Mouse (Mus musculus): ENCODE measurements at regions not wholly inside any gene's neighbourhood (a gene's known extent, or its start where the extent isn't known, plus 50 kb on each side); places are given as distances from the start of the nearest gene placed in this dataset.

- H3K4me3 ChIP-seq = no peak overlapping the region
- no peaks in the 10 kb centered on the region for H3K36me3 ChIP-seq (ENCODE audit: control insufficient read depth, insufficient read depth)
- H3K79me2 ChIP-seq (ENCODE audit: control insufficient read depth, insufficient read depth) = no peaks in the 10 kb centered on the region
- H3K4me2 ChIP-seq (ENCODE audit: low read depth) = no peak overlapping the region
- H3ac ChIP-seq (ENCODE audit: control insufficient read depth, insufficient read length) = no peak overlapping the region
- no peak for TF ChIP-seq TCF3 (IDR thresholded peaks at IDR 0.05; ENCODE audit: insufficient read length, low read depth)
- peak in 1 of 3 experiments; percentile 1 for TF ChIP-seq MYOD1 (IDR thresholded peaks at IDR 0.05; ENCODE audit: control insufficient read depth in 1 of 3, insufficient read length in 2 of 3, low read depth in 2 of 3)
- H3K27me3 ChIP-seq (ENCODE audit: control insufficient read depth, insufficient read depth, insufficient read length) = no peaks in the 10 kb centered on the region
These were observed 51.8 kb upstream of the Sv2b start for GRCm38 (mm10) chr7:75360874-75361273.

- TF ChIP-seq POLR2A (IDR thresholded peaks at IDR 0.05; ENCODE audit: insufficient read length, low read depth) = no peak
- TF ChIP-seq MAX (IDR thresholded peaks at IDR 0.05; ENCODE audit: low read depth) = no peak
- Histone ChIP-seq H3K4me2 (ENCODE audit: low read depth) (no peak overlapping the region), H3K27me3 (ENCODE audit: control insufficient read depth, insufficient read depth, insufficient read length) (no peaks in the 10 kb centered on the region), H3ac (ENCODE audit: control insufficient read depth, insufficient read length) (no peak overlapping the region), H3K36me3 (ENCODE audit: control insufficient read depth, insufficient read depth) (no peaks in the 10 kb centered on the region), H3K79me2 (ENCODE audit: control insufficient read depth, insufficient read depth) (no peaks in the 10 kb centered on the region), H3K4me3 (no peak overlapping the region)
These were observed 53.5 kb upstream of the Sv2b start for GRCm38 (mm10) chr7:75362541-75362940.

- Histone ChIP-seq H3K4me2 (ENCODE audit: low read depth) (no peak overlapping the region), H3K79me2 (ENCODE audit: control insufficient read depth, insufficient read depth) (no peaks in the 10 kb centered on the region), H3K27me3 (ENCODE audit: control insufficient read depth, insufficient read depth, insufficient read length) (no peaks in the 10 kb centered on the region), H3K4me3 (no peak overlapping the region), H3ac (ENCODE audit: control insufficient read depth, insufficient read length) (no peak overlapping the region), H3K36me3 (ENCODE audit: control insufficient read depth, insufficient read depth) (no peaks in the 10 kb centered on the region)
- TF ChIP-seq MYOG (IDR thresholded peaks at IDR 0.05; ENCODE audit: control insufficient read depth in 1 of 3, insufficient read depth in 1 of 3, insufficient read length in 2 of 3, low read depth in 2 of 3) (no peak), POLR2A (IDR thresholded peaks at IDR 0.05; ENCODE audit: insufficient read length, low read depth) (no peak), CEBPB (IDR thresholded peaks at IDR 0.05; ENCODE audit: insufficient read depth, poor library complexity, severe bottlenecking) (no peak), TCF12 (IDR thresholded peaks at IDR 0.05; ENCODE audit: insufficient read depth, poor library complexity, severe bottlenecking) (no peak), MAX (IDR thresholded peaks at IDR 0.05; ENCODE audit: low read depth) (no peak), E2F4 (IDR thresholded peaks at IDR 0.05; ENCODE audit: insufficient read depth) (no peak), SRF (IDR thresholded peaks at IDR 0.05; ENCODE audit: control insufficient read depth, insufficient read length, low read depth) (no peak), POLR2AphosphoS2 (IDR thresholded peaks at IDR 0.05; ENCODE audit: insufficient read length, low read depth) (no peak), REST (IDR thresholded peaks at IDR 0.05; ENCODE audit: insufficient read depth, insufficient read length) (no peak), USF1 (IDR thresholded peaks at IDR 0.05; ENCODE audit: low read depth) (no peak), TCF3 (IDR thresholded peaks at IDR 0.05; ENCODE audit: insufficient read length, low read depth) (no peak), MYOD1 (IDR thresholded peaks at IDR 0.05; ENCODE audit: control insufficient read depth in 1 of 3, insufficient read length in 2 of 3, low read depth in 2 of 3) (no peak)
These were observed 56.4 kb upstream of the Sv2b start for GRCm38 (mm10) chr7:75365480-75365879.

- Histone ChIP-seq H3K79me2 (ENCODE audit: control insufficient read depth, insufficient read depth) (no peaks in the 10 kb centered on the region), H3K4me3 (no peak overlapping the region), H3K4me2 (ENCODE audit: low read depth) (peak overlapping the region; percentile 30), H3ac (ENCODE audit: control insufficient read depth, insufficient read length) (no peak overlapping the region), H3K36me3 (ENCODE audit: control insufficient read depth, insufficient read depth) (no peaks in the 10 kb centered on the region), H3K27me3 (ENCODE audit: control insufficient read depth, insufficient read depth, insufficient read length) (no peaks in the 10 kb centered on the region)
- no peak for TF ChIP-seq USF1 (IDR thresholded peaks at IDR 0.05; ENCODE audit: low read depth)
- no peak for TF ChIP-seq MYOD1 (IDR thresholded peaks at IDR 0.05; ENCODE audit: control insufficient read depth in 1 of 3, insufficient read length in 2 of 3, low read depth in 2 of 3)
- TF ChIP-seq REST (IDR thresholded peaks at IDR 0.05; ENCODE audit: insufficient read depth, insufficient read length) = no peak
- no peak for TF ChIP-seq CEBPB (IDR thresholded peaks at IDR 0.05; ENCODE audit: insufficient read depth, poor library complexity, severe bottlenecking)
These were observed 57.3 kb upstream of the Sv2b start for GRCm38 (mm10) chr7:75366285-75366882.

DNA sequence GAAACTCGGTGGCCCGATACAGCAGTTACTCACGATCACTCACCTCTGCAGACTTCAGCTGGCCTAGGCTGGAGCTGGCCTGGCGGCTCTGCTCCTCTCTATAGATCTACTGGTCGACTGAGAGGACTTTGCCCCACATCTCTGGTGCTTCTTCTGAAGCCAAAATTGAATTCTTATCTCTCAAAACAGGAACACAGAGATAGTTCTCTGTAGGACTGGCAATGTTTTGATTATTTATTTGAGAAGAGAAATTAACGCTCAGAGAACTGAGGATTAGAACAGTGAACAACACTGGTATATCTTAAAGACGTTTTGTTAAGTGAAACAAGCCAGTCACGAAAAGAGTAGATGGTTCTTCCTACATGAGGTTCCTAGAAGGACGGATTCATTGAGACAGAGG is 59.3 kb upstream of the Sv2b start:
- H3K27me3 ChIP-seq (ENCODE audit: control insufficient read depth, insufficient read depth, insufficient read length) = no peaks in the 10 kb centered on the region
- TF ChIP-seq MYOD1 (IDR thresholded peaks at IDR 0.05; ENCODE audit: control insufficient read depth in 1 of 3, insufficient read length in 2 of 3, low read depth in 2 of 3) (no peak), TCF3 (IDR thresholded peaks at IDR 0.05; ENCODE audit: insufficient read length, low read depth) (no peak), MAX (IDR thresholded peaks at IDR 0.05; ENCODE audit: low read depth) (no peak)
- H3K36me3 ChIP-seq (ENCODE audit: control insufficient read depth, insufficient read depth) = no peaks in the 10 kb centered on the region
- no peak overlapping the region for H3K4me3 ChIP-seq
- no peak overlapping the region for H3ac ChIP-seq (ENCODE audit: control insufficient read depth, insufficient read length)
- H3K79me2 ChIP-seq (ENCODE audit: control insufficient read depth, insufficient read depth) = no peaks in the 10 kb centered on the region
- no peak overlapping the region for H3K4me2 ChIP-seq (ENCODE audit: low read depth)

DNA sequence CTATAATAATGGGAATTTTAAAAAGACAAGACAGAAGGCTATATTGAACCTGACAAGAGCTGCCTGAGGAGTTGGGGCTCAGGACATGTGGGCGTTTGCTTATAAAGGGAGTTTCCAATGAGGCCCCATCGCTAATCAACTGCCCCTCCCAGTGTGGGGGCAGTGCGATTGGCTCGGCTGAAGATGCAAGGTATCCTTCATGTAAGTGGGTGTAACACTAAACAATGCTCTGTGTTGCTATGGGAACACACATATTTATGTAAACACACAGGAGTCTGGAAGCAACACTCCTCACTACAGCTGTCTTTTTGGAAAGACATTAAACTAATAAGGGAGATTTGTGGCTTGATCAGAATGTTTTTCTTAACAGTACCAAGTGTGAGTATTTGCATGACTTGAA is 60.3 kb upstream of the Sv2b start:
- Histone ChIP-seq H3K4me2 (ENCODE audit: low read depth) (no peak overlapping the region), H3K36me3 (ENCODE audit: control insufficient read depth, insufficient read depth) (no peaks in the 10 kb centered on the region), H3ac (ENCODE audit: control insufficient read depth, insufficient read length) (no peak overlapping the region), H3K4me3 (no peak overlapping the region), H3K27me3 (ENCODE audit: control insufficient read depth, insufficient read depth, insufficient read length) (no peaks in the 10 kb centered on the region), H3K79me2 (ENCODE audit: control insufficient read depth, insufficient read depth) (no peaks in the 10 kb centered on the region)
- TF ChIP-seq TCF12 (IDR thresholded peaks at IDR 0.05; ENCODE audit: insufficient read depth, poor library complexity, severe bottlenecking) (no peak), USF1 (IDR thresholded peaks at IDR 0.05; ENCODE audit: low read depth) (no peak), POLR2A (IDR thresholded peaks at IDR 0.05; ENCODE audit: insufficient read length, low read depth) (no peak), SRF (IDR thresholded peaks at IDR 0.05; ENCODE audit: control insufficient read depth, insufficient read length, low read depth) (no peak), MAX (IDR thresholded peaks at IDR 0.05; ENCODE audit: low read depth) (no peak), TCF3 (IDR thresholded peaks at IDR 0.05; ENCODE audit: insufficient read length, low read depth) (no peak), REST (IDR thresholded peaks at IDR 0.05; ENCODE audit: insufficient read depth, insufficient read length) (no peak), CEBPB (IDR thresholded peaks at IDR 0.05; ENCODE audit: insufficient read depth, poor library complexity, severe bottlenecking) (no peak), MYOG (IDR thresholded peaks at IDR 0.05; ENCODE audit: control insufficient read depth in 1 of 3, insufficient read depth in 1 of 3, insufficient read length in 2 of 3, low read depth in 2 of 3) (no peak), MYOD1 (IDR thresholded peaks at IDR 0.05; ENCODE audit: control insufficient read depth in 1 of 3, insufficient read length in 2 of 3, low read depth in 2 of 3) (no peak), E2F4 (IDR thresholded peaks at IDR 0.05; ENCODE audit: insufficient read depth) (no peak), POLR2AphosphoS2 (IDR thresholded peaks at IDR 0.05; ENCODE audit: insufficient read length, low read depth) (no peak)

All from myocyte (in vitro differentiated cells).